Mouse (Mus musculus) spleen, adult 2 months (tissue): Measurements from ENCODE around the gene Ap3s2. TPM values are rescaled to one million over a fixed set of nuclear protein-coding genes. Genes with fewer than 3 reads are reported as not detected.

Source experiments
- DNase-seq, 2 experiments: peaks; one replicate each; pipeline versions ENCODE4 v3.0.0 to v3.0.0-alpha.2; 2012 to 2021; ENCODE audit warnings: low spot score in 2 of 2, low read depth in 1 of 2
- H3K27ac ChIP-seq: fragments of 200-500 bp; 2 replicates; pipeline ENCODE4 v1.5.1; 2012; ENCODE audit warnings: low read length, inconsistent platforms; ENCODE audit not compliant: insufficient read depth
- H3K27me3 ChIP-seq: fragments of 200-500 bp; 2 replicates; pipeline ENCODE4 v1.6.1; 2012; ENCODE audit warnings: mild to moderate bottlenecking, moderate library complexity, low read length, inconsistent platforms; ENCODE audit not compliant: control insufficient read depth, insufficient read depth
- H3K36me3 ChIP-seq: fragments of 200-500 bp; 2 replicates; pipeline ENCODE4 v1.6.1; 2012; ENCODE audit warnings: mild to moderate bottlenecking, low read length, inconsistent platforms; ENCODE audit not compliant: control insufficient read depth, insufficient read depth
- H3K4me1 ChIP-seq: fragments of 200-500 bp; 2 replicates; pipeline ENCODE4 v1.6.1; 2011; ENCODE audit warnings: inconsistent platforms; ENCODE audit not compliant: control insufficient read depth, insufficient read depth, insufficient read length
- H3K4me3 ChIP-seq: fragments of 200-500 bp; 2 replicates; pipeline ENCODE4 v1.5.1; 2011; ENCODE audit warnings: mild to moderate bottlenecking, inconsistent platforms; ENCODE audit not compliant: insufficient read depth, insufficient read length; ENCODE audit errors: extremely low read depth
- CTCF ChIP-seq: fragments of 200-500 bp; IDR thresholded peaks from 2 replicates; pipeline ENCODE4 v1.5.1; 2011; ENCODE audit warnings: mild to moderate bottlenecking, inconsistent platforms; ENCODE audit not compliant: insufficient read depth, insufficient read length, insufficient replicate concordance; ENCODE audit errors: extremely low read depth
- POLR2A ChIP-seq: fragments of 200-500 bp; IDR thresholded peaks from 2 replicates; pipeline ENCODE4 v1.6.1; 2011; ENCODE audit warnings: low read depth, low read length, inconsistent platforms
- WGBS: fragments of 180-500 bp; shearing (Covaris S2); methylation state at CpG from one replicate; pipeline ENCODE4 v1.1.7; 2018; 5-methylcytosine and 5-hydroxymethylcytosine counted together
- polyA plus RNA-seq: library from polyadenylated mRNA; depleted of rRNA; stranded (reverse); fragments of >200 nt; gene quantifications from 2 replicates; pipeline ENCODE4 v1.2.3, GENCODE M21; 2012; rRNA removed

Gene Ap3s2
- polyA plus RNA-seq, 1 experiment = 8.3 TPM

DNA sequence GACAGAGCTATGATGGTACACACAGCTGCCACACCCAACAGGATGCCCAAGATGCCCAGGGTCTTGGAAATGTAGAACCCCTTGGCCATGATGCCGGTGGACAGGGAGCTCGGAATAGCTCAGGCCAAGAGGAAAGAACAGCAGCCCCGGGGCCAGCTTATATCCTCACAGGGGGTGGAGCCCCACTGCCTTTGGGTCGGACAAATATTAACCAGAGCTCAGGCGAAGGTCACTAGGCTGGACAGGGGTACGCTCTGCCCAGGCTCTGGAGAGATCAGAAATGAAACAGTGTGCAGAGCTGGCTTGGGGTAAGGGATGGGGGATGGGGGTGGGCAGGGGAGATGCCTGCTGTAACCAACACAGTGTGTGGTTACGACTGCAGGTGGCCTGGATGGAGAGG lies 78.3 kb downstream of the Ap3s2 start:
- no peak for DNase-seq
- no peaks in the 10 kb centered on the region for H3K27me3 ChIP-seq
- no peak overlapping the region for H3K27ac ChIP-seq
- no peak for TF ChIP-seq POLR2A
- H3K4me1 ChIP-seq = no peaks in the 10 kb centered on the region
- H3K36me3 ChIP-seq = no peaks in the 10 kb centered on the region
- WGBS = 75% methylated on average over 7 of the region's 7 CpGs
- no peak overlapping the region for H3K4me3 ChIP-seq

DNA sequence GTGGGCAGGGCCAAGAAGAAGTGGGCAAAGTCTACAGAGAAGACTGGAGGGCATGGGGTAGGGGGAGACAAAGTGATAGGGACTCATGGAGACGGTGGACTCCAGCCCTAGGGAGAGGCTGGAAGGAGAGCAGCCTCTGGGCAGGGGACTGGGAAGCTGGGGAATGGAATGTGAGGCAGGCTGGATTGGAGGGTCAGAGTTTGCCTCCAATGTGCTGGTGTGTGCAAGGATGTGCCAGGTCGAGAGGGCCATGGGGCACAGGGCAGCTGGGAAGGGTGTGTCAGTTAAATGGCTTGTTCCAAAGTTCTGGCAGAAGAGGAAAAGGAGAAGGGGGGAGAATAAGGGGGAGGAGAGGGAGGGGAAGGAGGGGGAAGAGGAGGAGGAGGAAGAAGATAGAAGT lies 83.2 kb downstream of the Ap3s2 start:
- no peaks in the 10 kb centered on the region for H3K27me3 ChIP-seq
- no peak for DNase-seq
- no peaks in the 10 kb centered on the region for H3K36me3 ChIP-seq
- H3K27ac ChIP-seq = no peak overlapping the region
- H3K4me1 ChIP-seq = no peaks in the 10 kb centered on the region
- 68% methylated on average over 2 of the region's 2 CpGs for WGBS
- H3K4me3 ChIP-seq = no peak overlapping the region
- TF ChIP-seq POLR2A = no peak

DNA sequence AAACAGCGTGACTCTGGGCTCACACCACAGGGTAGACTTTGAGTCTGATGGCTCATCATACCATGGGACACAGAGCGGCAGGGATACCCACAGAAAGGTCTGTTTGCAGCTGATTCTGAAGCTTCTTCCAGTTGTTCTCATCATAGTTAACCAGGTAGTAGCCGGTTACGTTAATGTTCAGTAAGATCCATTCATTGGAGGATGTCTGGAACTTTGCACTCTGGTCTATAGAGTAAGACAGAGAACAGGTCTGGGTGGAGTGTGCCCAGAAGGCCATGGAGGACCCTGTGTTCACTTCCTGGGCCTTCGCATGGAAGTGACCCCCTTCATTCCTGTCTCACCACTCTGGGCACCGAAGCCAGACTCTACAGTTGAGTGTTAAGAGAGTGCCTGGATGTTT lies 85.3 kb downstream of the Ap3s2 start:
- no peak for TF ChIP-seq CTCF
- no peak for TF ChIP-seq POLR2A
- 97% methylated on average over 6 of the region's 6 CpGs for WGBS
- no peaks in the 10 kb centered on the region for H3K27me3 ChIP-seq
- DNase-seq = no peak
- no peak overlapping the region for H3K27ac ChIP-seq
- H3K4me3 ChIP-seq = no peak overlapping the region
- no peaks in the 10 kb centered on the region for H3K4me1 ChIP-seq
- H3K36me3 ChIP-seq = no peaks in the 10 kb centered on the region

DNA sequence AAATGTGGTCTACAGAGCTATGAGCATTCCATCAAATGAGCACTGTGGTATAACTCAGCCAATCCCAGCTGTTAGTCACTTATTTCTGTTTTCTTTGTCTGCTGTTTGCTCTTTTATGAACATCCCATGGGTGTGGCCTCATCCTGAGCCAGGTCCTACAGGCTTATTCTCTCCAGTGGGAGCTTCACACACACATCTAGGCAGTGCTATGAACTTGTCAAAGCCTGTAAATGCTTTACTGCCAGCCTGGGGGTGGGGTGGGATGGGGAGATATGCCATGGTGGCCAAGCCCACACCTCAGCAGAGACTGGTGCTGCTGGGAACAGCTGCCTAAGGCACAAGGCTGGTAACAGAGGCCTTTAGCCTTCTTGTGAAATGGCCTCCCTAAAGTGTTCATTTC lies 87.5 kb downstream of the Ap3s2 start:
- no peak for TF ChIP-seq CTCF
- no peak for TF ChIP-seq POLR2A
- Histone ChIP-seq H3K36me3 (no peaks in the 10 kb centered on the region), H3K27me3 (no peaks in the 10 kb centered on the region), H3K4me1 (no peaks in the 10 kb centered on the region), H3K4me3 (no peak overlapping the region), H3K27ac (no peak overlapping the region)
- no peak for DNase-seq

DNA sequence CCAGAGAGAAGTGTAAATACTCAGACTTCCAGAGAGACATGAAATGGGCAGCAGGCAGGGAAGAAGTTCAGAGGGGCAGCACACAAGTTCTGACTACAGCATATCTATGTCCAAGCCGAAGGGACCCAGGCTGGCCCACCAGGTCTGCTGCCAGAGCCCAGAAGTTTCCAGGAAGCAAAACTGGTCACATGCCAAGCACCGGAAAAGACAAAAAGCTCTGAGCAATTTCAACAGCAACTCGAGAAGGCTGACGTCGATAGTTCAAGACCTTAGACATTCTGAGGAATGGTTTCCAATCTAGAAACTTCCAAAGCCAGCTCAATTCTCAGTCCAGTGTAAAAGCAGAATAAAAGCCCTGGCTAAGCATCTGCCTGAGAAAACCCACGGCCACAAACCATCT lies 88.9 kb downstream of the Ap3s2 start:
- Histone ChIP-seq H3K4me3 (no peak overlapping the region), H3K4me1 (no peaks in the 10 kb centered on the region), H3K27ac (no peak overlapping the region), H3K27me3 (no peaks in the 10 kb centered on the region), H3K36me3 (no peaks in the 10 kb centered on the region)
- WGBS = 67% methylated on average over 6 of the region's 6 CpGs
- TF ChIP-seq CTCF = no peak
- no peak for TF ChIP-seq POLR2A
- DNase-seq = no peak

DNA sequence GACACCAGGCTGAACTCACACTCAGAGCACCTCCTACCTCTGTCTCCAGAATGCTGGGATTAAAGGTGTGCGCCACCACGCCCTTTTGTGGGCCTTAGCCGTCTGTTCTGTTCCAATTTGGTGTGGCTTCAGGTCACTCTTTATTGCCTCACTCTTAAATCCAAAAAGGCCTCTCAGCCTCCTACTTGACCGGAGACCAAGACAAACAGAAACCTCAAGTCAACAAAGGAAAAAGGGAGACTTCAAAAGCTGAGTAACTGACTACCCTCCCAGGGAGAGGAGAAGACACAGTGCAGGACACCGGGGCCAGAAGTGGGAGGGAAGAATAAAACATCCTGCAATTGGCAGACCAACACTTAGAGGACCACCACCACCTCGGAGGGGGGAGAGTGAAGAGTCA lies 89.3 kb downstream of the Ap3s2 start:
- Histone ChIP-seq H3K27ac (no peak overlapping the region), H3K27me3 (no peaks in the 10 kb centered on the region), H3K4me3 (no peak overlapping the region), H3K4me1 (no peaks in the 10 kb centered on the region), H3K36me3 (no peaks in the 10 kb centered on the region)
- TF ChIP-seq CTCF = no peak
- no peak for TF ChIP-seq POLR2A
- no peak for DNase-seq
- WGBS = 75% methylated on average over 6 of the region's 6 CpGs

DNA sequence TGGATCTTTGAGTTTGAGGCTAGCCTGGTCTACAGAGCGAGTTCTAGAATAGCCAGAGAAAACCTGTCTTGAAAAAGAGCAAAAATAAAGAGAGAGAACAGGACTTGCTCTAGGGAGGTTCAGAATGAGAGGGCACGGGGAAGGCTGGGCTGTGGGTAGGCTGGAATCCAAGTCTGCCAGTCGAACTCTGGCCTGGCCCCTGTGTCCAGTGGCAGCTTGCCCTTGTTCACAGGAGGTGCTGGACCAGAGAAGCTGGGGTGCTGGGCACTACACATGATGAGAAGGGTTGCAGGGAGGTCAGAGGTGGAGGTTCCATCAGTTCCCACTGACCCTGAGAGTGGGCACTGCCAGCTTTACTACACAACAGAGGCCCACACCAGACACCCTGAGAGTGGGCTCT lies 92.1 kb downstream of the Ap3s2 start:
- DNase-seq = no peak
- TF ChIP-seq CTCF = no peak
- TF ChIP-seq POLR2A = no peak
- WGBS = 75% methylated on average over 3 of the region's 3 CpGs

More for the DNA sequence above, 92.1 kb downstream of the Ap3s2 start:
- Histone ChIP-seq H3K27ac (no peak overlapping the region), H3K27me3 (no peaks in the 10 kb centered on the region), H3K36me3 (no peaks in the 10 kb centered on the region), H3K4me3 (no peak overlapping the region), H3K4me1 (no peaks in the 10 kb centered on the region)

Other genes with a start within 250 kb of the Ap3s2 start
- gene Kif7, start 204.9 kb downstream of the Ap3s2 start, polyA plus RNA-seq = 0.98 and 1.4 TPM in 2 replicates
- gene Plin1, start 187.7 kb downstream of the Ap3s2 start, polyA plus RNA-seq = 3.9 and 5.2 TPM in 2 replicates
- gene Pex11a, start 177.5 kb downstream of the Ap3s2 start, polyA plus RNA-seq = 1.7 and 2.7 TPM in 2 replicates
- gene Wdr93, start 177.5 kb downstream of the Ap3s2 start, polyA plus RNA-seq = not detected in 2 replicates
- 0.07 TPM in 1 of 2 replicates, not detected in the other for gene Mesp1, start 126.9 kb downstream of the Ap3s2 start, polyA plus RNA-seq
- gene Mesp2, start 109.9 kb downstream of the Ap3s2 start, polyA plus RNA-seq = 0.18 and 0.28 TPM in 2 replicates
- gene Anpep, start 59.6 kb downstream of the Ap3s2 start, polyA plus RNA-seq = 25.7 and 28.4 TPM in 2 replicates
- gene Arpin, start 14.7 kb upstream of the Ap3s2 start, polyA plus RNA-seq = 2.5 and 2.9 TPM in 2 replicates
- gene Zfp710, start 104.2 kb upstream of the Ap3s2 start, polyA plus RNA-seq = 45.3 and 57.7 TPM in 2 replicates
- gene Idh2, start 194.7 kb upstream of the Ap3s2 start, polyA plus RNA-seq = 52.6 and 54.0 TPM in 2 replicates